Mouse (Mus musculus) MN1 (cell line): ENCODE measurements around the gene Camsap1.

Experiments used
- DNase-seq: peaks from one replicate; pipeline ENCODE4 v3.0.0-alpha.2; 2016; ENCODE audit warnings: low spot score

The Camsap1 gene

GRCm38 (mm10) chr2:25884756-25885155 is 98.3 kb downstream of the Camsap1 start:
- no peak for DNase-seq

GRCm38 (mm10) chr2:25882276-25882675 is 100.8 kb downstream of the Camsap1 start:
- DNase-seq: no peak

GRCm38 (mm10) chr2:25879061-25879460 is 104.0 kb downstream of the Camsap1 start:
- DNase-seq: no peak

- no peak for DNase-seq
Measured at GRCm38 (mm10) chr2:25878516-25878915, 104.6 kb downstream of the Camsap1 start.

GRCm38 (mm10) chr2:25877736-25878268 is 105.3 kb downstream of the Camsap1 start:
- DNase-seq: no peak

- DNase-seq: no peak
Measured at GRCm38 (mm10) chr2:25877250-25877735, 105.8 kb downstream of the Camsap1 start.
